Mouse (Mus musculus): ENCODE data around the gene D10Wsu102e. TPM values are rescaled to one million over a fixed set of nuclear protein-coding genes. Genes with fewer than 3 reads are reported as not detected.
"Not testable (repeated sequence)": the region's sequence is repeated elsewhere in the genome, so short reads cannot be mapped to it uniquely, and the experiment has no call there.

The D10Wsu102e gene
- total and polyA plus RNA-seq, 2 experiments from 2014 or later: 0.59 to 2.4 TPM

GRCm38 (mm10) chr10:83363451-83363850, 3.4 kb downstream of the D10Wsu102e start:
- no peak overlapping the region for H3K4me3 ChIP-seq (ENCODE audit: low read depth, low read length)
- no peak overlapping the region for H3K9ac ChIP-seq (replicated peaks; ENCODE audit: low read length, poor library complexity, severe bottlenecking)
- no peak overlapping the region for H3K4me2 ChIP-seq (ENCODE audit: low read depth, low read length, poor library complexity, severe bottlenecking)
- ATAC-seq (ENCODE audit: low FRiP score): no peak
- TF ChIP-seq CTCF (IDR thresholded peaks at IDR 0.05): no peak
- no peak overlapping the region for H3K27ac ChIP-seq (ENCODE audit: low read depth, low read length)
- H3K4me1 ChIP-seq (ENCODE audit: insufficient read depth, low read length): peaks cover 9% of the 10 kb centered on the region; the same call in 1 of the 2 replicates
- no peaks in the 10 kb centered on the region for H3K27me3 ChIP-seq (ENCODE audit: insufficient read depth, low read length)
- DNase-seq (ENCODE audit: low spot score): no peak
- peaks cover 36% of the 10 kb centered on the region for H3K36me3 ChIP-seq (ENCODE audit: insufficient read depth, low read length)
- no peaks in the 10 kb centered on the region for H3K9me3 ChIP-seq (ENCODE audit: low read length)
- WGBS: 94% methylated on average over 8 of the region's 8 CpGs

- Histone ChIP-seq H3K9me3 (ENCODE audit: low read length) (no peaks in the 10 kb centered on the region), H3K36me3 (ENCODE audit: insufficient read depth, low read length) (peaks cover 54% of the 10 kb centered on the region), H3K9ac (replicated peaks; ENCODE audit: low read length, poor library complexity, severe bottlenecking) (no peak overlapping the region), H3K4me3 (ENCODE audit: low read depth, low read length) (no peak overlapping the region), H3K4me2 (ENCODE audit: low read depth, low read length, poor library complexity, severe bottlenecking) (no peak overlapping the region), H3K27ac (ENCODE audit: low read depth, low read length) (no peak overlapping the region), H3K4me1 (ENCODE audit: insufficient read depth, low read length) (no peaks in the 10 kb centered on the region), H3K27me3 (ENCODE audit: insufficient read depth, low read length) (no peaks in the 10 kb centered on the region)
- 84% methylated on average over 5 of the region's 5 CpGs for WGBS
- no peak for DNase-seq (ENCODE audit: low spot score)
- no peak for TF ChIP-seq CTCF (IDR thresholded peaks at IDR 0.05)
- no peak for ATAC-seq (ENCODE audit: low FRiP score)
These were observed 8.9 kb downstream of the D10Wsu102e start for GRCm38 (mm10) chr10:83368918-83369317.

- H3K4me1 ChIP-seq (ENCODE audit: insufficient read depth, low read length): no peaks in the 10 kb centered on the region
- no peak for DNase-seq (ENCODE audit: low spot score)
- peaks cover 27% of the 10 kb centered on the region for H3K36me3 ChIP-seq (ENCODE audit: insufficient read depth, low read length)
- H3K27ac ChIP-seq (ENCODE audit: low read depth, low read length): no peak overlapping the region
- no peaks in the 10 kb centered on the region for H3K27me3 ChIP-seq (ENCODE audit: insufficient read depth, low read length)
- no peak for TF ChIP-seq CTCF (IDR thresholded peaks at IDR 0.05)
- H3K4me3 ChIP-seq (ENCODE audit: low read depth, low read length): no peak overlapping the region
- H3K9ac ChIP-seq (replicated peaks; ENCODE audit: low read length, poor library complexity, severe bottlenecking): no peak overlapping the region
- H3K9me3 ChIP-seq (ENCODE audit: low read length): no peaks in the 10 kb centered on the region
- ATAC-seq (ENCODE audit: low FRiP score): no peak
- H3K4me2 ChIP-seq (ENCODE audit: low read depth, low read length, poor library complexity, severe bottlenecking): no peak overlapping the region
- 92% methylated on average over 3 of the region's 3 CpGs for WGBS
These were observed 14.1 kb downstream of the D10Wsu102e start for GRCm38 (mm10) chr10:83374045-83374656.

- not testable (repeated sequence) for H3K4me2 ChIP-seq (ENCODE audit: low read depth, low read length, poor library complexity, severe bottlenecking); H3K9me3 ChIP-seq (ENCODE audit: low read length); H3K4me3 ChIP-seq (ENCODE audit: low read depth, low read length); H3K27ac ChIP-seq (ENCODE audit: low read depth, low read length); H3K4me1 ChIP-seq (ENCODE audit: insufficient read depth, low read length); DNase-seq (ENCODE audit: low spot score); H3K9ac ChIP-seq (replicated peaks; ENCODE audit: low read length, poor library complexity, severe bottlenecking); H3K27me3 ChIP-seq (ENCODE audit: insufficient read depth, low read length); ATAC-seq (ENCODE audit: low FRiP score)
- peaks cover 26% of the 10 kb centered on the region for H3K36me3 ChIP-seq (ENCODE audit: insufficient read depth, low read length)
- 96% methylated on average over 5 of the region's 5 CpGs for WGBS
These were observed 15.4 kb downstream of the D10Wsu102e start for GRCm38 (mm10) chr10:83375458-83375857.

GRCm38 (mm10) chr10:83376911-83377682, 17.1 kb downstream of the D10Wsu102e start:
- DNase-seq (ENCODE audit: low spot score): no peak
- Histone ChIP-seq H3K27ac (ENCODE audit: low read depth, low read length) (no peak overlapping the region), H3K9ac (replicated peaks; ENCODE audit: low read length, poor library complexity, severe bottlenecking) (no peak overlapping the region), H3K9me3 (ENCODE audit: low read length) (no peaks in the 10 kb centered on the region), H3K4me2 (ENCODE audit: low read depth, low read length, poor library complexity, severe bottlenecking) (no peak overlapping the region), H3K4me1 (ENCODE audit: insufficient read depth, low read length) (no peaks in the 10 kb centered on the region), H3K27me3 (ENCODE audit: insufficient read depth, low read length) (no peaks in the 10 kb centered on the region), H3K4me3 (ENCODE audit: low read depth, low read length) (no peak overlapping the region), H3K36me3 (ENCODE audit: insufficient read depth, low read length) (peaks cover 11% of the 10 kb centered on the region)
- WGBS: 93% methylated on average over 8 of the region's 8 CpGs
- no peak for ATAC-seq (ENCODE audit: low FRiP score)
- TF ChIP-seq CTCF (IDR thresholded peaks at IDR 0.05): no peak

Data from midbrain, postnatal 0 days (tissue).